Mouse (Mus musculus): ENCODE results near the gene Gpatch1. TPM values are rescaled to one million over a fixed set of nuclear protein-coding genes. Genes with fewer than 3 reads are reported as not detected.
A peak's percentile ranks its signal among the peaks of the same experiment; 100 is the strongest.

Gene Gpatch1
- polyA plus RNA-seq, 1 experiment from 2014 or later, result 16.1 TPM

DNA sequence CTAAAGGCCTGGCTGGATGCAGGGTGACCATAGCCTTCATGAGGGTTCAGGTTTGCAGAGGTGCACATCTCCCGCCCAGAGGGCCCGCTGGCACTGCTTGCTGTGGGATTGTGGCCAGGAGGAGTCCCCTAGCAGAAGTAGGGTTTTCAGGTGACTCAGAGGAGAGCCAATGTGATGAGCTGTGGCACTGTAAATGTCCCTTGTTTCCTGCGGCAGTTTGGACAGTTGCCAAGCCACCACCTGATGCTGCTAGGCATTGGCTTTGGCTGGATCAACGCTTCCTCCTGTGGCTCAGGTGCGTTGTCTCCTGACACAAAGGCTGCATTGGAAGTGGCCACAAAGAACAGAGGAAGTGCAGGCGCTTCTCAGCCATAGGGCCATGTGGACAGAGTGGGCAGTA lies 23.0 kb upstream of the Gpatch1 start:
- H3K27ac ChIP-seq (ENCODE audit: low read depth), result no peak overlapping the region
- WGBS, result 77% methylated on average over 6 of the region's 6 CpGs

DNA sequence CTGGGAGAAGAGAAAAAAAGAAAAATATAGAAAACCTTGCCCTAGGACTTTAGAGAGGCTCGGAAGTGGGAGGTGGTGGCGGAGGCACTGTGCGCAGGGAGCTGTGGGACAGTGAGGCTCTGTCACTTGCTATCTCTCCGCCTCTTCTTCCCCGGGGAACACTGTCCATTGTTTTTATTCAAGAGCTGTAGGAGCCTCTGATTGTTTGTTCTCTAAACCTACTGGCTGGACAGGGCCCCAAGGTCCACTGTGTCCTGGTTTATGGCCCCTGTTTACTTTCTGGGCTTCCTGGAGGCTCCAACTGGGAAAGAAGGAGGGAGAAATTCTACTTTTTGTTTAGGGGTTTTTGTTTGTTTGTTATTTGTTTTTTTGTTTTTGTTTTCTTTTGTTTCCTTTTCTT lies 22.0 kb upstream of the Gpatch1 start:
- Histone ChIP-seq H3K9ac (no peak overlapping the region), H3K4me1 (ENCODE audit: insufficient read depth) (no peaks in the 10 kb centered on the region), H3K27me3 (ENCODE audit: insufficient read depth, low read length) (peaks cover 9% of the 10 kb centered on the region), H3K27ac (ENCODE audit: low read depth) (no peak overlapping the region), H3K4me2 (no peak overlapping the region), H3K36me3 (ENCODE audit: insufficient read depth) (no peaks in the 10 kb centered on the region), H3K4me3 (ENCODE audit: low read depth, low read length) (no peak overlapping the region), H3K9me3 (ENCODE audit: low read depth, low read length) (no peaks in the 10 kb centered on the region)
- WGBS, result 48% methylated on average over 5 of the region's 5 CpGs
- DNase-seq (no peak), ATAC-seq (ENCODE audit: insufficient read depth) (no peak)
- TF ChIP-seq CTCF (IDR thresholded peaks at IDR 0.05; ENCODE audit: low read depth), result no peak

More for the DNA sequence above, 23.0 kb upstream of the Gpatch1 start:
- TF ChIP-seq CTCF (IDR thresholded peaks at IDR 0.05; ENCODE audit: low read depth), result no peak
- DNase-seq (no peak), ATAC-seq (ENCODE audit: insufficient read depth) (no peak)
- Histone ChIP-seq H3K27me3 (ENCODE audit: insufficient read depth, low read length) (peaks cover under 1% of the 10 kb centered on the region; the same call in 1 of the 2 replicates), H3K9ac (no peak overlapping the region), H3K4me2 (no peak overlapping the region), H3K36me3 (ENCODE audit: insufficient read depth) (no peaks in the 10 kb centered on the region), H3K4me3 (ENCODE audit: low read depth, low read length) (no peak overlapping the region), H3K4me1 (ENCODE audit: insufficient read depth) (no peaks in the 10 kb centered on the region), H3K9me3 (ENCODE audit: low read depth, low read length) (no peaks in the 10 kb centered on the region)

DNA sequence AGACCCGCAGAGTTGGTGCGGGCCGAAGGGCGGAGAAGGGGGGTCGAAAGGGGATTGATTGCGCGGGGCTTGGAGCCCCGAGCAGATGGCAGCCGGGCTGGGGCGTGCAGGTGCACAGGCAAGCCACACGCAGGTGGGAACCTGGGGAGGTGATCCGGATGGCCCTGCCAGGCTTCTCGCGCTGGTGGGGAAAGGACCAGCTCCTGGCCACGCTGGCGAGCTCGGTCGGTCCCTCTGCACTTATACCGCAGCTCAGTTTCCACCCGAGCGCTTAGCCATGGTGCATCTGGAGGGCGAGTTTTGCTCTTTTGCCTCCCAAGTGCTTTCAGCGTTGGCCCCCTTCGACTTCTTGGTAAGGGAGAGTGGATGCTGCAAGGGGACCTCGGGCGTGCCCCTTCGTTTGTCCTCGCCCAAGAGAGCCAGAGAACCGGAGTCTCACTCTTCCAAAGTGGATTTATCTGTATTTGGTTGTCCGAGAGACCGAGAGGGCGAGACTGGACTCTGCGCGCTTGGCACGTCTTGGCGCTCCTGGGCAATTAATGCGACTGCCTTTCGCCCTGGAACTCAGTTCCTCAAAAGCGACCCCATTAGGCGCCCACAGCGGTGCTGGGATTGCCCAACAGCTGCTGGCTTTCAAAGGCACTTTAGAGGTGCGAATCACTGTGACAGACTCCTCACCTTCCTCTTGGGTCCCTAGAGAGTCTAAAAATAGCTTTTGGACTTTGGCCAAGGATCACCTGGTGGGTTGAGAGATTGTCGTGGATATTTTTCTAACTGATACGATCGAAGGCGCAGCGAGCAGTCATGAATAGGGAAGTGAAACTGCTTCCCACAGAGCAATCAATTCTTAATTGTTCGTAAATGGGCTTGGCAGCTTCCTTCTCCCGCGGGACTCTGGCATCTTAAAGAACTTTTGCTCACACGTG lies 16.6 kb upstream of the Gpatch1 start:
- Histone ChIP-seq H3K9me3 (ENCODE audit: low read depth, low read length) (no peaks in the 10 kb centered on the region), H3K27me3 (ENCODE audit: insufficient read depth, low read length) (peaks cover 22% of the 10 kb centered on the region), H3K4me3 (ENCODE audit: low read depth, low read length) (peak overlapping the region; percentile 56), H3K4me1 (ENCODE audit: insufficient read depth) (no peaks in the 10 kb centered on the region), H3K36me3 (ENCODE audit: insufficient read depth) (no peaks in the 10 kb centered on the region), H3K4me2 (peak overlapping the region; percentile 96), H3K9ac (peak overlapping the region; percentile 65), H3K27ac (ENCODE audit: low read depth) (peak overlapping the region; percentile 42; the same call in 1 of the 2 replicates)
- under 1% methylated on average over 51 of the region's 51 CpGs for WGBS
- no peak for TF ChIP-seq CTCF (IDR thresholded peaks at IDR 0.05; ENCODE audit: low read depth)
- peak; percentile 38 for DNase-seq
- peak; percentile 19; the same call in 1 of the 2 replicates for ATAC-seq (ENCODE audit: insufficient read depth)

DNA sequence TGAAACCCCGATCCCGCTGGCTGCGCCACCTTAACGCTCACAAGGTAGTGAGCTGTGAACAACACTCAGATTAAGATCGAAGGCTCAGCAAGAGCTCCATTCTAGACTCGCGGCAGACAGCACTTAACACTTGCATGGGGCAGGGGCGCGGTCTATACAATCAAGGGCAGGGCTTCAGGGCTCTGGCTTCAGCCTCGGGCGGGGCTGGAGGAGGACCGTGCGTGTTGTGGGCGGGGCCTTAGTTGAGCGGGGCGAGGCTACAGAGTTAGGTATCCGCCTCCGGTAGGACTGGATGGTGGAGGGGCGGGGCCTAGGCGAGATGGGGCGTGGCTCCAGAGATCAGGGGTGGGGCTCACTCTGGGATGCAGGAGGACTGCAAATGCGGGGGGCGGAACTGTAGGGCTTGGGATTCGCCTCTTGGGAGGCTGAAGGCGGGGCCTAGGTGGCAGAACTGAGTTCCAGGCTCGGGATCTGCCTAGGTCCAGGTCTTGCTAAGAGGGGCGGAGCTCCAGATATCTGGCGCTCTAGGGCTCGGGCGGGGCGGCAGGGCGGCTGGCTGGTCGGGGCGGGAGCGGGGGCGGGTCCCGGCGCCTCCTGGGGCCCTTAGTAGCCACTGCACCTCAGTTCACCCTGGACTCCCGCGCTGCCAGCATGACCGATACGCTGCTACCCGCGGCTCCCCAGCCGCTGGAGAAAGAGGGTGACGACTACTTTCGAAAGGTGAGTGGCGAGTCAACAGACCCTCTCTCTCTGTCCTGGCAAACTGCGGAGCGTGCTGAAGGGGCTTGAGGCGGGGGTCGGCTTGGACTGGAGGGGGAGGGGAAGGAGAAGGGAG lies 15.7 kb upstream of the Gpatch1 start, which contains the start of gene Rhpn2:
Gene Rhpn2 (plus strand): TSS at position 479 of the 835 bp plus-strand sequence.
- no peaks in the 10 kb centered on the region for H3K4me1 ChIP-seq (ENCODE audit: insufficient read depth)
- DNase-seq (peak; percentile 99), ATAC-seq (ENCODE audit: insufficient read depth) (peak; percentile 99)
- H3K27me3 ChIP-seq (ENCODE audit: insufficient read depth, low read length), result peaks cover 22% of the 10 kb centered on the region
- H3K9ac ChIP-seq, result peak within 1 kb of the TSS; percentile 65
- H3K27ac ChIP-seq (ENCODE audit: low read depth), result peak within 1 kb of the TSS; percentile 42; the same call in 1 of the 2 replicates
- H3K9me3 ChIP-seq (ENCODE audit: low read depth, low read length), result no peaks in the 10 kb centered on the region
- under 1% methylated on average over 52 of the region's 52 CpGs for WGBS
- H3K4me2 ChIP-seq, result peak within 1 kb of the TSS; percentile 96
- H3K4me3 ChIP-seq (ENCODE audit: low read depth, low read length), result peak within 1 kb of the TSS; percentile 56
- H3K36me3 ChIP-seq (ENCODE audit: insufficient read depth), result no peaks in the 10 kb centered on the region
- TF ChIP-seq CTCF (IDR thresholded peaks at IDR 0.05; ENCODE audit: low read depth), result no peak

DNA sequence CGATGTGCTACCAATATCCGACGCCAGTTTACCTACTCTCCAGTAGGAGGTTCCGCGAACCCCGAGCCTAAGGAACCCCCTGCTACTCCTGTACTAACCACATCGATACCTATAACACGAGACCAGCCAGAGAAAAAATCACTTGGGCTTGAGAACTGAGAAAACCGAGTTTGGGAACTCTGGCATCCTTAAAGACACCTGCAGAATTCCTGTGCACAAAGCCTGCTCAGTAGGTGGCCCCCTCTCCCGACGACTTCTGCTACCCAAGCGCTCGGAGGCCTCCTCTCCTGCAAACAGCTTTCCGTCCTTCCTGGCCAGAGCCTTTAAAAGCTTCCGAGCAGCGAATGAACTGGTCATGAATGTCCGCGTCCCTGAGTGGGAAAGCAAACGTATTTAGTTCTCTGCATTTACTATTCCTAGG lies 15.0 kb upstream of the Gpatch1 start:
- peak overlapping the region; percentile 56 for H3K4me3 ChIP-seq (ENCODE audit: low read depth, low read length)
- H3K27ac ChIP-seq (ENCODE audit: low read depth), result no peak overlapping the region
- H3K4me2 ChIP-seq, result peak overlapping the region; percentile 96
- H3K4me1 ChIP-seq (ENCODE audit: insufficient read depth), result no peaks in the 10 kb centered on the region
- H3K36me3 ChIP-seq (ENCODE audit: insufficient read depth), result no peaks in the 10 kb centered on the region
- peak; percentile 59 for DNase-seq
- H3K9ac ChIP-seq, result peak overlapping the region; percentile 38
- peaks cover 22% of the 10 kb centered on the region for H3K27me3 ChIP-seq (ENCODE audit: insufficient read depth, low read length)
- peak; percentile 14; the same call in 1 of the 2 replicates for TF ChIP-seq CTCF (IDR thresholded peaks at IDR 0.05; ENCODE audit: low read depth)
- under 1% methylated on average over 19 of the region's 19 CpGs for WGBS
- peak; percentile 23; the same call in 1 of the 2 replicates for ATAC-seq (ENCODE audit: insufficient read depth)
- H3K9me3 ChIP-seq (ENCODE audit: low read depth, low read length), result no peaks in the 10 kb centered on the region

DNA sequence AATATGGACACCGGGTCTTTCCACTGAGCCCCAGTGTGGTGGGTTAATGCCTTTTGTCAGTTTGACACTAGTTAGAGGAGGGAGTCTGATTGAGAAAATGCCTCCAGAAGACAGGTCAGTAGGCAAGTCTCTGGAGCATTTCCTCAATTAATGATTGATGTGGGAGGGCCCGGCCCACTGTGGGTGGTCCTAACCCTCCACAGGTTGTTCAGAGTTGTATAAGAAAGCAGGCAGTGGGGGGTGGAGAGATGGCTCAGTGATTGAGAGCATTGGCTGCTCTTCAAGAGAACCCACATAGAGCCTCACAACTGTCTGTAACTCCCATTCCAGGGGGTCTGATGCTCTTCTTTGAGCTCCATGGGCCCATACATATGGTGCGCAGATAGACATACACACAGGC lies 13.3 kb upstream of the Gpatch1 start:
- Histone ChIP-seq H3K4me2 (no peak overlapping the region), H3K36me3 (ENCODE audit: insufficient read depth) (no peaks in the 10 kb centered on the region), H3K27ac (ENCODE audit: low read depth) (no peak overlapping the region), H3K27me3 (ENCODE audit: insufficient read depth, low read length) (peaks cover 22% of the 10 kb centered on the region), H3K9ac (no peak overlapping the region), H3K4me3 (ENCODE audit: low read depth, low read length) (no peak overlapping the region), H3K9me3 (ENCODE audit: low read depth, low read length) (no peaks in the 10 kb centered on the region), H3K4me1 (ENCODE audit: insufficient read depth) (no peaks in the 10 kb centered on the region)
- no peak for TF ChIP-seq CTCF (IDR thresholded peaks at IDR 0.05; ENCODE audit: low read depth)
- WGBS, result 61% methylated on average over 3 of the region's 3 CpGs
- no peak for DNase-seq
- no peak for ATAC-seq (ENCODE audit: insufficient read depth)

All from lung, embryonic 14.5 days (tissue).